Mouse (Mus musculus) embryonic facial prominence, embryonic 15.5 days (tissue): ENCODE measurements at regions not wholly inside any gene's neighbourhood (a gene's known extent, or its start where the extent isn't known, plus 50 kb on each side); places are given as distances from the start of the nearest gene placed in this dataset.

Source experiments
- ATAC-seq: fragments of 200-750 bp; cut with Nextera tagmentation; 2 replicates; pipeline ENCODE4 v1.8.0; 2017; ENCODE audit warnings: low read depth, moderate TSS enrichment; ENCODE audit not compliant: insufficient number of reproducible peaks, low FRiP score, low TSS enrichment
- H3K27ac ChIP-seq: fragments of 300-500 bp; sonication (generic); replicated peaks from 2 replicates; pipeline ENCODE4 v1.5.1; 2015; ENCODE audit warnings: mild to moderate bottlenecking, inconsistent platforms
- H3K27me3 ChIP-seq: fragments of 300-500 bp; sonication (generic); 2 replicates; pipeline ENCODE4 v1.6.1; 2015; ENCODE audit warnings: inconsistent platforms
- H3K36me3 ChIP-seq: fragments of 300-500 bp; sonication (generic); 2 replicates; pipeline ENCODE4 v1.6.1; 2015; ENCODE audit warnings: mild to moderate bottlenecking, inconsistent platforms
- H3K4me1 ChIP-seq: fragments of 300-500 bp; sonication (generic); 2 replicates; pipeline ENCODE4 v1.6.1; 2015; ENCODE audit warnings: inconsistent platforms
- H3K4me2 ChIP-seq: fragments of 300-500 bp; sonication (generic); replicated peaks from 2 replicates; pipeline ENCODE4 v1.6.1; 2015; ENCODE audit warnings: mild to moderate bottlenecking, inconsistent platforms
- H3K4me3 ChIP-seq: fragments of 300-500 bp; sonication (generic); replicated peaks from 2 replicates; pipeline ENCODE4 v1.5.1; 2015; ENCODE audit warnings: mild to moderate bottlenecking, inconsistent platforms
- H3K9ac ChIP-seq: fragments of 300-500 bp; sonication (generic); 2 replicates; pipeline ENCODE4 v1.6.1; 2015; ENCODE audit warnings: inconsistent platforms
- H3K9me3 ChIP-seq: fragments of 300-500 bp; sonication (generic); replicated peaks from 2 replicates; pipeline ENCODE4 v1.6.1; 2016; ENCODE audit warnings: inconsistent platforms
- WGBS: fragments of 180-500 bp; shearing (Covaris S2); methylation state at CpG from one replicate; pipeline ENCODE4 v1.1.7; 2015; 5-methylcytosine and 5-hydroxymethylcytosine counted together

DNA sequence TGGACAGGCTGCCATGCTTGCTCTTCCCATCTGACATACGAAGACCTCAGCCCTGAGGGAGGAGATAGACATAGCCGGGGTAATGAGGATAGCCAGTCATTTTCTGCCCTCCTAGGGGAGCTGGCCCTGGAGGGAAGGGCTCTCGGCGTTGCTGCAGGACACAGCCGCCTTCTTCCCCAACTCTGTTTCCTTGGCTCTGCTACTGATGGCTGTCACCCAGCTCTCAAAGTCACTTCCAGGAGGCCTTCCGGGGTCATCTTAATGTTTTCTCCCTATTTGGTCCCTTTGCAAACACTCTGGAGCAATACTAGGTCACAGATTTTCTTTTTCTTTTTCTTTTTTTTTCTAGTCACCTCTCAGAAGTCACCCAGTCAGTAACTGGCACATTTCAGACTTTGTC is 65.9 kb upstream of the Id2 start:
- no peak for ATAC-seq

DNA sequence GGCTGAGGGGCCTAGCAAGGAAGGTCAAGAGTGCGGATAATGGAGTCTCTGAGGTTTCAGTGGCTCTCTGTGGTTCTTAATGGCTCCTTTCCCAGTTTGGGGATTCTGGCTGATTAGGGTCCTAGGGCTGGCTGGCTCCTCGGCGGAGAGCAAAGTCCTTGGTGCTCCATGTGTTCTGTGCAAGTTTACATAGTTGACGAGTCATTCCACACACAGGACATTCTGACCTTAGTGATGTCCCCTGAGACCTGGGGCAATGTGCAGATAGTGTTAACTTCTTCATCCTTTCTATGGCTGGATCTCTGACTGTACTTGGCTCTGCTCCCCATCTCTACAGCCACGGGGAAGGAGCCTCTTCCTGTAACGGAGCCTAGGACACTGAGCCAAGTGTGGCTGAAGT is 65.0 kb upstream of the Id2 start:
- no peaks in the 10 kb centered on the region for H3K9me3 ChIP-seq
- H3K9ac ChIP-seq: no peak overlapping the region
- no peaks in the 10 kb centered on the region for H3K27me3 ChIP-seq
- H3K27ac ChIP-seq: no peak overlapping the region
- H3K4me2 ChIP-seq: no peak overlapping the region
- ATAC-seq: no peak
- H3K36me3 ChIP-seq: no peaks in the 10 kb centered on the region
- 0 out of 2 replicates have a peak, but pooled peaks cover 7% of the 10 kb centered on the region for H3K4me1 ChIP-seq
- H3K4me3 ChIP-seq: no peak overlapping the region
- WGBS: 65% methylated on average over 6 of the region's 6 CpGs

More for the DNA sequence above, 65.9 kb upstream of the Id2 start:
- 65% methylated on average over 6 of the region's 6 CpGs for WGBS
- no peak overlapping the region for H3K4me2 ChIP-seq
- H3K36me3 ChIP-seq: no peaks in the 10 kb centered on the region
- H3K9ac ChIP-seq: no peak overlapping the region
- H3K4me1 ChIP-seq: 0 out of 2 replicates have a peak, but pooled peaks cover 7% of the 10 kb centered on the region
- H3K27ac ChIP-seq: no peak overlapping the region
- H3K4me3 ChIP-seq: no peak overlapping the region
- no peaks in the 10 kb centered on the region for H3K9me3 ChIP-seq
- H3K27me3 ChIP-seq: no peaks in the 10 kb centered on the region

DNA sequence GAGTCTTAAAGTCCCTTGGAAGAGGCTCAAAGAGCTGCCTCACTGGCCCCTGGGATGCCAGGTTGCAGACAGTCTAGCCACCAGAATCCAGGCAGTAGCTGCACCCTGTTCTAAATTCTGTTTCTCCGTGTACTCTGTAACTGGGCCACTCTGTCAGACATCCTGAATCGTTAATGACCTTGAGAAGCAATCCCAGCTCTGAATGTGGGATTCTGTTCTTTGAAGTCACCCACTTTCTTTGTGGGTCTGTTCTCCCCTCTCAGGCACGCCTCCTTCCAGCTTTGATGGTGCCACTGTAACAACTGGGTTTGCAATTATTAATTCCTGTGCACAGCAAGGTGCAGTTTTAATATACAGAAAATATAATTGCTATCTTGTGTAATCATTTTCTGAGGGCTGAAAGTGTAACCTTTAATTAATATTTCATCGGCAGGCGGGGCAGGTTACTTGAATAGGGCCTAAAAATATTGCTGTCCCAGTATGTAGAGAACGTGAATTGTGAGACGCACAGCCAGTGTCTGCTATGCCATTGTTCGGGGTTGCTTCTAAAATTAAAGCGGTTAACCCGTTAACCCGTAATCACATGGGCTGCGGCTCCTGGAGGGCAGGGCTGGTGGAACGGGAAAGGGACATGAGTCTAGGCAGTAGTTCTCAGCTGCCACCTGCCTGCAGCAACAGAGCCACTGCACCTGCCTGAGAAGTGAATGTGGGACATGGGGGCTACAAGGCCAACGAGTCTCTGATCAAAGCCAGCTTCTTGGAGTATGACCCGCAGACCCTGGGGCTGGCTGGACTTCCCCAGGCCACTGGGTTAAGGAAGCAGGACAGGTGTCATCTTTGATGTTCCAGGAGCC is 64.3 kb upstream of the Id2 start:
- Histone ChIP-seq H3K4me3 (no peak overlapping the region), H3K9me3 (no peaks in the 10 kb centered on the region), H3K4me2 (no peak overlapping the region), H3K36me3 (no peaks in the 10 kb centered on the region), H3K9ac (no peak overlapping the region), H3K4me1 (0 out of 2 replicates have a peak, but pooled peaks cover 7% of the 10 kb centered on the region), H3K27ac (no peak overlapping the region), H3K27me3 (no peaks in the 10 kb centered on the region)
- WGBS: 60% methylated on average over 15 of the region's 15 CpGs
- ATAC-seq: no peak; the same call in 1 of the 2 replicates

DNA sequence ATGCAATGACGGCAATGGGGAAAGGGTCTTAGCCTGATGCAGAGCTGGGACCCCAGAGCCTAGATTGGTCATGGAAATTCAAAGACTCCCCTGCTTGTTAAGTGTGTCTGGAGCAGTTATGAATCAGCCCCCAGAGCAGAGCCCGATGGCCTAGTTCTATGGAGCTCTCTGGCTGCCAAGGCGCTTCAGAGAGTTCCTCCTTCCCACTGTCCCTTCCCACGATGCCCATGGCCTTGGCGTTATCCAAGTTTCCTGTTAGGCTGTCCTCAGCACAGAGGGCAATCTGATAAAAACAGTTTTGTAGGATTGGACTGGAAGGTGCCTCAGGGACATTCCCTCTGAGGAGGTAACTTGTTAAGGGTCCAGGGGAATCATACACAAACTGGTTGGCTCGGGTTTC is 62.2 kb upstream of the Id2 start:
- no peak overlapping the region for H3K9ac ChIP-seq
- 82% methylated on average over 6 of the region's 6 CpGs for WGBS
- no peak for ATAC-seq

DNA sequence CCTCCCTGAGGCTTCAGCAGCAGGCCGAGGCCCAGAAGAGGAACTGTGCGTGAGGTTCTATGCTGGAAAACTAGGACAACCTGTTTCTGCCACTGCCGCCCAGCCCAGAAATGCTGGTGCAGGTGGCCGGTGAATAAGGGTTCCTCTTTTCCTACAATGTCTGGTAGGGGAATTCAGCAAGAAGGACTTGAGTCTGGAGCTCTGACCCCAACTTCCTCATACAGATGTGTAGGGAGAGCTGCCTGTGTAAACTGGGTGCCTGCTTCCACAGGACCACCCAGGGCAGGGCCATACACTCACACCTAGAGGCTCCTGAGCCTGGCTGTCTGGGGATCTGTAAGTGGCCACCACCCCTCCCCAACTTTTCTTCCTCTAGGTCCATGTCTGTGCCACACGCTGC is 60.3 kb upstream of the Id2 start:
- no peak overlapping the region for H3K27ac ChIP-seq
- H3K9me3 ChIP-seq: no peaks in the 10 kb centered on the region
- H3K4me2 ChIP-seq: no peak overlapping the region
- no peaks in the 10 kb centered on the region for H3K36me3 ChIP-seq
- no peak overlapping the region for H3K4me3 ChIP-seq
- 0 out of 2 replicates have a peak, but pooled peaks cover 2% of the 10 kb centered on the region for H3K4me1 ChIP-seq
- no peaks in the 10 kb centered on the region for H3K27me3 ChIP-seq
- 82% methylated on average over 5 of the region's 5 CpGs for WGBS
- H3K9ac ChIP-seq: no peak overlapping the region
- ATAC-seq: no peak

More for the DNA sequence above, 62.2 kb upstream of the Id2 start:
- Histone ChIP-seq H3K4me1 (0 out of 2 replicates have a peak, but pooled peaks cover 7% of the 10 kb centered on the region), H3K4me3 (no peak overlapping the region), H3K4me2 (no peak overlapping the region), H3K9me3 (no peaks in the 10 kb centered on the region), H3K27ac (no peak overlapping the region), H3K27me3 (no peaks in the 10 kb centered on the region), H3K36me3 (no peaks in the 10 kb centered on the region)

DNA sequence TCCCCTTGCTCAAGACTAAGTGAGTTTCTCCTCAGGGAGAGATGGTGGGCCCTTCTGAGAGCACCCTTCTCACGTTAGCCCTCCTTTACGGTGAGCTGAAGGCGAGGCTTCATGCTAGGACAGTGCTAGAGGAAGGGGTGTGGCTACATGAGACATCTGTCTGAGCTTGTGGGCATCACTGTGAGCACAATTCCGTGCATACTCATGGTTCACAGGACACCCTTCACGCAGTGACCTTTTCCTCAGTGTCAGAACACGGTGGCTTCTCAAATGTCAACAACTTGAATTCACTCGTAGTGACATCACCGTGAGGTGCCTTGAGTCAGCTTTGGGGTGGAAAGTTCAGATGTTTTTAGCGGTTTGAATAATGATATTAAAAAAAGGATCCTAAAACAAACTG is 58.5 kb upstream of the Id2 start:
- Histone ChIP-seq H3K9me3 (no peaks in the 10 kb centered on the region), H3K4me3 (no peak overlapping the region), H3K9ac (no peak overlapping the region), H3K36me3 (no peaks in the 10 kb centered on the region), H3K4me2 (no peak overlapping the region), H3K27me3 (no peaks in the 10 kb centered on the region), H3K27ac (no peak overlapping the region), H3K4me1 (no peaks in the 10 kb centered on the region)
- no peak for ATAC-seq
- 55% methylated on average over 9 of the region's 9 CpGs for WGBS

DNA sequence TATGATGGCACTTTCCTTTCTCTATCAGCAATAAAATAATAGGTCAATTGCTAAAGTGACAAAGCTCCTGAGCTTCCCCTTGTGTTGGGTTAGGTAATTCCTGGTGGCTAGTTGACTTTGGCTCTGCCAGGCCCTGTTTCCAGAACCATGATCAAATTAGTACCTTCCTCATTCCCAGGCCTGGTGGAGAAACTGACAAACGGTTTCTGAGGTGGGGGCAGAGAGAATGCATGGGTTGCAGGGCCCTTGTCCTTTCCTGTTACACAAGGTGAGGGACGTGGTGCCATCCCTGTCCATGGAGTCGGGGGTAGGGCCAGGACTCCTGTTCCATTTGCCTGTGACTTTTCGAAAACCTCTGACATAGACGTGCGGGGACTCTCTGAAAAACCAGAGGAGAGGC is 51.2 kb upstream of the Id2 start:
- Histone ChIP-seq H3K9ac (no peak overlapping the region), H3K4me2 (no peak overlapping the region), H3K4me3 (no peak overlapping the region), H3K4me1 (no peaks in the 10 kb centered on the region), H3K9me3 (no peaks in the 10 kb centered on the region), H3K36me3 (no peaks in the 10 kb centered on the region), H3K27me3 (no peaks in the 10 kb centered on the region), H3K27ac (no peak overlapping the region)
- WGBS: 82% methylated on average over 6 of the region's 6 CpGs
- ATAC-seq: no peak
